Mouse (Mus musculus) embryonic fibroblast, embryonic 13.5 days (primary cell): Measurements from ENCODE around the gene Emp1.

Experiments
- CTCF ChIP-seq: IDR thresholded peaks from 2 replicates; pipeline ENCODE4 v1.5.1; 2011; ENCODE audit warnings: mild to moderate bottlenecking, control low read depth, low read length, moderate library complexity, borderline replicate concordance; ENCODE audit not compliant: insufficient read depth
- POLR2A ChIP-seq: IDR thresholded peaks from 2 replicates; pipeline ENCODE4 v1.6.1; 2011; ENCODE audit warnings: low read depth, mild to moderate bottlenecking, control low read depth, low read length, moderate library complexity

DNA sequence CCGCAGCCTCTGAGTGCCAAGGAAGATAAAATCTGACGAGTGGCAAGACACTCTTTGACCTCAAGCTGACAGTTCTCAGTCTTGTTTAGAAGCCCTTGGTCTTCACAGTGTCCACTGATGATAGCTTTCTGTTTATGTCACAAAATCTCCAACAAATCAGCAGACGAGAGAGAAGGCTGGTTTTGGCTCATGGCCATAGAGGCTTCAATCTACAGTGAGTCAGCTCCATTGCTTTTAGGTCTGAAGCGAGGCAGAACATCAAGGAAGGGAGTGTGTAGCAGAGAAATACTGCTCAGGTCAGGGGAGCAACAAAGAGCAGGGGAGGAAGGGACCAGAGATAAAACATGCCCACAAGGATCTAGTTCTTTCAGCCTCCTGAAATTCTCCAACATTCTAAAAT is 45.0 kb downstream of the Emp1 start:
- TF ChIP-seq POLR2A (no peak), CTCF (no peak)
